Mouse (Mus musculus): ENCODE data around the gene Galnt6.

Gene Galnt6

GRCm38 (mm10) chr15:100753045-100753444 lies 23.9 kb upstream of the Galnt6 start:
- DNase-seq: no peak

- DNase-seq: no peak
These were observed 23.3 kb upstream of the Galnt6 start for GRCm38 (mm10) chr15:100752439-100752838.

- DNase-seq: peak; percentile 48 to 57
These were observed 20.8 kb upstream of the Galnt6 start for GRCm38 (mm10) chr15:100749751-100750538.

- DNase-seq: no peak
These were observed 19.4 kb upstream of the Galnt6 start for GRCm38 (mm10) chr15:100748584-100748983.

GRCm38 (mm10) chr15:100747121-100747963 lies 18.2 kb upstream of the Galnt6 start:
- DNase-seq: peak; percentile 56 to 64

- DNase-seq: no peak
These were observed 17.4 kb upstream of the Galnt6 start for GRCm38 (mm10) chr15:100746478-100747120.

- no peak for DNase-seq
These were observed 14.1 kb upstream of the Galnt6 start for GRCm38 (mm10) chr15:100743238-100743637.

- no peak for DNase-seq
These were observed 10.3 kb upstream of the Galnt6 start for GRCm38 (mm10) chr15:100739442-100739841.

GRCm38 (mm10) chr15:100738351-100738781 lies 9.2 kb upstream of the Galnt6 start:
- DNase-seq: no peak

GRCm38 (mm10) chr15:100737667-100738066 lies 8.5 kb upstream of the Galnt6 start:
- no peak for DNase-seq

- no peak for DNase-seq
These were observed 6.8 kb upstream of the Galnt6 start for GRCm38 (mm10) chr15:100735953-100736300.

GRCm38 (mm10) chr15:100735095-100735952 lies 6.1 kb upstream of the Galnt6 start:
- DNase-seq: no peak

GRCm38 (mm10) chr15:100732580-100732979 lies 3.4 kb upstream of the Galnt6 start:
- peak in 1 of 2 experiments; percentile 27 for DNase-seq

- no peak for DNase-seq
These were observed 1.9 kb upstream of the Galnt6 start for GRCm38 (mm10) chr15:100731081-100731480.

GRCm38 (mm10) chr15:100728586-100728985 lies 590 bp downstream of the Galnt6 start:
- DNase-seq: no peak

GRCm38 (mm10) chr15:100727834-100728233 lies 1.3 kb downstream of the Galnt6 start:
- no peak for DNase-seq

- no peak for DNase-seq
These were observed 2.5 kb downstream of the Galnt6 start for GRCm38 (mm10) chr15:100726721-100727120.

- DNase-seq: no peak
These were observed 5.7 kb downstream of the Galnt6 start for GRCm38 (mm10) chr15:100723505-100723904.

- no peak for DNase-seq
These were observed 6.6 kb downstream of the Galnt6 start for GRCm38 (mm10) chr15:100722564-100722963.

- no peak for DNase-seq
These were observed 7.2 kb downstream of the Galnt6 start for GRCm38 (mm10) chr15:100722026-100722425.

GRCm38 (mm10) chr15:100721445-100721844 lies 7.7 kb downstream of the Galnt6 start:
- no peak for DNase-seq

- DNase-seq: no peak
These were observed 9.1 kb downstream of the Galnt6 start for GRCm38 (mm10) chr15:100720066-100720465.
